Comparison of ENCODE assay signal across 19 mouse cellular contexts in the genomic region with DNA sequence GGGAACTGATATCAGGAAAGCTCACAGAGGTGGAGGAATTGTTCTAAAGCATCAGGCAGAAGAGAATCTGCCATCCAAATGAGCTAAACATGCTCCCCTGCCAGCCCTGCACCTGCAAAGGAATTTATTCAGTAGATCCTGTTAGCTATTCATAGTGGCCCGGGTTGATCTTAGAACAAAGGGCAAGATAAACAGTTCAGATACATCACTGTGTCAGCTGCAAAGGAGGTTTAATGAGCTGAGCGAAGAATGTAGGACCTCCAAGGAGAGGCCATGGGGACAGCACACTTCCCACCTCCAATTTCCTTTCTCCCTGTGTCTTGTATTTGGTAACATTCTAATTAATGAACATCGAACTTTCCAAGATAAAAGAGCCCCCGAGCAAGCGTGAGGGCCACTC.
"Had no signal": no experiment of that assay in that cellular context is flagged by ENCODE, and none has a peak within 500 bp of the region (broad histone marks: within the 10 kb centered on the region; RNA-seq: fewer than 3 reads in every experiment).

No protein-coding gene starts in this region.

- H3K4me2 ChIP-seq: limb, embryonic 12.5 days; limb, embryonic 15.5 days; liver, embryonic 11.5 days; lung, embryonic 15.5 days; midbrain, embryonic 11.5 days; stomach, embryonic 15.5 days had no signal

- H3K4me3 ChIP-seq: limb, embryonic 12.5 days; limb, embryonic 15.5 days; lung, embryonic 15.5 days; megakaryocyte, embryonic 14.5 days; stomach, embryonic 15.5 days had no signal

- H3K36me3 ChIP-seq: limb, embryonic 12.5 days; limb, embryonic 15.5 days; lung, embryonic 15.5 days; stomach, embryonic 15.5 days had no signal

- H3K27me3 ChIP-seq: limb, embryonic 12.5 days; limb, embryonic 15.5 days; lung, embryonic 15.5 days; megakaryocyte, embryonic 14.5 days; stomach, embryonic 15.5 days had no signal

- DNase-seq: kidney, adult 9 months; kidney, postnatal 14 days; kidney, postnatal 4 days; left cerebral cortex, postnatal 4 days; lung, adult 18-20 months; lung, postnatal 10 days; lung, postnatal 36 days; midbrain, embryonic 14.5 days; right cerebral cortex, postnatal 25 days; spleen, adult 18-20 months; thymus, postnatal 25 days had no signal

- H3K27ac ChIP-seq: limb, embryonic 12.5 days; limb, embryonic 15.5 days; liver, embryonic 14.5 days; lung, embryonic 15.5 days; stomach, embryonic 15.5 days had no signal

- H3K9me3 ChIP-seq: limb, embryonic 12.5 days; limb, embryonic 15.5 days; lung, embryonic 15.5 days; megakaryocyte, embryonic 14.5 days; stomach, embryonic 15.5 days had no signal

- H3K9ac ChIP-seq: limb, embryonic 12.5 days; limb, embryonic 15.5 days; liver, embryonic 14.5 days; lung, embryonic 15.5 days; stomach, embryonic 15.5 days had no signal

- H3K4me1 ChIP-seq: limb, embryonic 12.5 days; limb, embryonic 15.5 days; megakaryocyte, embryonic 14.5 days; stomach, embryonic 15.5 days had no signal
